Mouse (Mus musculus): Measurements from ENCODE around the gene Baz2b. TPM values are rescaled to one million over a fixed set of nuclear protein-coding genes. Genes with fewer than 3 reads are reported as not detected.
A peak's percentile ranks its signal among the peaks of the same experiment; 100 is the strongest.
"Not testable (repeated sequence)": the region's sequence is repeated elsewhere in the genome, so short reads cannot be mapped to it uniquely, and the experiment has no call there.

Baz2b gene
- total and polyA plus RNA-seq, 3 experiments = 5.7 to 11.4 TPM; not detected in 1

- not testable (repeated sequence) for H3K9ac ChIP-seq (ENCODE audit: control insufficient read depth, low read depth, low read length, poor library complexity, severe bottlenecking); H3K27ac ChIP-seq (ENCODE audit: control insufficient read depth, low read depth, low read length); H3K4me1 ChIP-seq (ENCODE audit: control insufficient read depth in 1 of 2, insufficient read depth in 2 of 2, low read length in 2 of 2); H3K27me3 ChIP-seq (ENCODE audit: control insufficient read depth in 1 of 2, insufficient read depth in 2 of 2, low read length in 2 of 2); H3K4me3 ChIP-seq (ENCODE audit: control insufficient read depth in 1 of 2, insufficient read depth in 1 of 2, low read depth in 2 of 2, low read length in 2 of 2); H3K36me3 ChIP-seq (ENCODE audit: control insufficient read depth in 1 of 2, insufficient read depth in 2 of 2, low read length in 2 of 2); H3K9me3 ChIP-seq (replicated peaks; ENCODE audit: insufficient read depth, low read length); H3K79me2 ChIP-seq (ENCODE audit: control insufficient read depth, insufficient read depth, low read length, poor library complexity)
- peak; percentile 74 for TF ChIP-seq ZNF384 (IDR thresholded peaks at IDR 0.05; ENCODE audit: low read depth, low read length)
- DNase-seq (ENCODE audit: low read depth, low spot score) = peak; percentile 6
Measured at GRCm38 (mm10) chr2:59851885-59852284, 357.8 kb downstream of the Baz2b start.

Other genes starting within 250 kb of the Baz2b start
- 36.4 and 42.6 TPM in 2 replicates for gene March7, start within 50 bp of the Baz2b start, total RNA-seq (2012; rRNA removed)
- gene March7, start within 50 bp of the Baz2b start, polyA plus RNA-seq (2012; ENCODE audit: insufficient read depth in 1 of 2, insufficient read length in 2 of 2, low read depth in 1 of 2, low replicate concordance in 2 of 2, missing spikeins in 1 of 2) = 10 to 100 TPM in 1 of 2 experiments, not detected in 1; 32.3 TPM
- gene Cd302, start 74.6 kb upstream of the Baz2b start, total RNA-seq (2012; rRNA removed) = 0.92 and 1.0 TPM in 2 replicates
- gene Cd302, start 74.6 kb upstream of the Baz2b start, polyA plus RNA-seq (2012; ENCODE audit: insufficient read depth in 1 of 2, insufficient read length in 2 of 2, low read depth in 1 of 2, low replicate concordance in 2 of 2, missing spikeins in 1 of 2) = 1 to 10 TPM in 1 of 2 experiments, not detected in 1; 1.7 TPM
- gene Ly75, start 173.5 kb upstream of the Baz2b start, total RNA-seq (2012; rRNA removed) = 1.1 and 1.4 TPM in 2 replicates
- gene Ly75, start 173.5 kb upstream of the Baz2b start, polyA plus RNA-seq (2012; ENCODE audit: insufficient read depth in 1 of 2, insufficient read length in 2 of 2, low read depth in 1 of 2, low replicate concordance in 2 of 2, missing spikeins in 1 of 2) = 1 to 10 TPM in 1 of 2 experiments, not detected in 1; 2.2 TPM